Mouse (Mus musculus): ENCODE measurements around the gene Ascl4.

DNA sequence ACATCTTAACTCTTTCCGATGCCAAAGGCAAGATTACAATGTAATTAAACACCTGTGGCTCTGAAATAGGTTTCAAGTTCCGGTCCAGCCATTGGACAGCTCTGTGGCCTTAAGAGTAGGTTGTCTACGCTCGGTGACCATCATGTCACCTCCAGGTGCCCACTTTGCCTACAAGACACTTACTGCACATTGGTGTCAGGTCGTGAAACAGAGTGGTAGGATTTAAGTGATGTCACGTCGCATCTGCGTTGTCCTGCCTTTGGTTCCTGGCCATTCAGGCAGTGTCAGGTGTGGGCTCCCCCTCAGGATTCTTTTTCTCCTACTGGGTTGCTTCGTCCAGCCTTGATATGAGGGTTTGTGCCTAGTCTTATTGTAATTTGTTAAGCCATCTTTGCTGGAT is 44.3 kb downstream of the Ascl4 start:
- TF ChIP-seq ZC3H11A (IDR thresholded peaks at IDR 0.05; ENCODE audit: borderline replicate concordance, low read depth, low read length) (no peak), ZNF384 (IDR thresholded peaks at IDR 0.05; ENCODE audit: low read depth, low read length) (no peak), HCFC1 (IDR thresholded peaks at IDR 0.05; ENCODE audit: borderline replicate concordance, insufficient read depth, low read length) (no peak), MAFK (IDR thresholded peaks at IDR 0.05; ENCODE audit: insufficient read depth, low read depth, low read length) (no peak), CHD2 (IDR thresholded peaks at IDR 0.05; ENCODE audit: low read depth, low read length) (no peak)

Measured in ES-E14 (cell line).